Mouse (Mus musculus): ENCODE measurements at regions not wholly inside any gene's neighbourhood (a gene's known extent, or its start where the extent isn't known, plus 50 kb on each side); places are given as distances from the start of the nearest gene placed in this dataset.

GRCm38 (mm10) chr19:56228586-56228985 is 58.4 kb upstream of the Habp2 start:
- ATAC-seq (replicated peaks; ENCODE audit: low FRiP score, low TSS enrichment, poor library complexity, severe bottlenecking) = no peak

GRCm38 (mm10) chr19:56231430-56231829 is 55.5 kb upstream of the Habp2 start:
- ATAC-seq (replicated peaks; ENCODE audit: low FRiP score, low TSS enrichment, poor library complexity, severe bottlenecking) = no peak

- no peak for ATAC-seq (replicated peaks; ENCODE audit: low FRiP score, low TSS enrichment, poor library complexity, severe bottlenecking)
Measured at GRCm38 (mm10) chr19:56231849-56232248, 55.1 kb upstream of the Habp2 start.

GRCm38 (mm10) chr19:56232269-56232668 is 54.7 kb upstream of the Habp2 start:
- no peak for ATAC-seq (replicated peaks; ENCODE audit: low FRiP score, low TSS enrichment, poor library complexity, severe bottlenecking)

- no peak for ATAC-seq (replicated peaks; ENCODE audit: low FRiP score, low TSS enrichment, poor library complexity, severe bottlenecking)
Measured at GRCm38 (mm10) chr19:56232950-56233349, 54.0 kb upstream of the Habp2 start.

- no peak for ATAC-seq (replicated peaks; ENCODE audit: low FRiP score, low TSS enrichment, poor library complexity, severe bottlenecking)
Measured at GRCm38 (mm10) chr19:56235040-56235439, 51.9 kb upstream of the Habp2 start.

Data from megakaryocyte-erythroid progenitor cell, adult 5-6 weeks (primary cell).